Mouse (Mus musculus) limb, embryonic 12.5 days (tissue): Measurements from ENCODE around the gene Dpf1. TPM values are rescaled to one million over a fixed set of nuclear protein-coding genes. Genes with fewer than 3 reads are reported as not detected.

Source experiments
- ATAC-seq: fragments of 200-750 bp; cut with Nextera tagmentation; 2 replicates; pipeline ENCODE4 v1.8.0; 2017; ENCODE audit warnings: low read depth, moderate TSS enrichment; ENCODE audit not compliant: insufficient number of reproducible peaks, insufficient read depth, low FRiP score, low TSS enrichment
- H3K27ac ChIP-seq: fragments of 300-500 bp; sonication (generic); 2 replicates; pipeline ENCODE4 v1.5.1; 2016; ENCODE audit warnings: mild to moderate bottlenecking, moderate library complexity
- H3K27me3 ChIP-seq: fragments of 300-500 bp; sonication (generic); 2 replicates; pipeline ENCODE4 v1.6.1; 2016; ENCODE audit warnings: mild to moderate bottlenecking, moderate library complexity
- H3K36me3 ChIP-seq: fragments of 300-500 bp; sonication (generic); 2 replicates; pipeline ENCODE4 v1.6.1; 2016; ENCODE audit warnings: mild to moderate bottlenecking, moderate library complexity
- H3K4me1 ChIP-seq: fragments of 300-500 bp; sonication (generic); replicated peaks from 2 replicates; pipeline ENCODE4 v1.6.1; 2016
- H3K4me2 ChIP-seq: fragments of 300-500 bp; sonication (generic); 2 replicates; pipeline ENCODE4 v1.6.1; 2016; ENCODE audit warnings: mild to moderate bottlenecking, moderate library complexity
- H3K4me3 ChIP-seq: fragments of 300-500 bp; sonication (generic); replicated peaks from 2 replicates; pipeline ENCODE4 v1.5.1; 2016; ENCODE audit warnings: mild to moderate bottlenecking
- H3K9ac ChIP-seq: fragments of 300-500 bp; sonication (generic); replicated peaks from 2 replicates; pipeline ENCODE4 v1.6.1; 2016; ENCODE audit warnings: mild to moderate bottlenecking, moderate library complexity
- H3K9me3 ChIP-seq: fragments of 300-500 bp; sonication (generic); 2 replicates; pipeline ENCODE4 v1.6.1; 2016; ENCODE audit warnings: mild to moderate bottlenecking, moderate library complexity
- WGBS: fragments of 180-500 bp; shearing (Covaris S2); methylation state at CpG from one replicate; pipeline ENCODE4 v1.1.7; 2016; 5-methylcytosine and 5-hydroxymethylcytosine counted together
- polyA plus RNA-seq: library from polyadenylated mRNA; unstranded; fragments of >200 nt; fragmentation: Nextera tagmentation; extraction: Ambion mirVana; gene quantifications from 2 replicates; pipeline ENCODE4 v1.2.1, GENCODE M21; 2016

Gene Dpf1
- polyA plus RNA-seq, 1 experiment from 2014 or later, result 23.7 TPM

DNA sequence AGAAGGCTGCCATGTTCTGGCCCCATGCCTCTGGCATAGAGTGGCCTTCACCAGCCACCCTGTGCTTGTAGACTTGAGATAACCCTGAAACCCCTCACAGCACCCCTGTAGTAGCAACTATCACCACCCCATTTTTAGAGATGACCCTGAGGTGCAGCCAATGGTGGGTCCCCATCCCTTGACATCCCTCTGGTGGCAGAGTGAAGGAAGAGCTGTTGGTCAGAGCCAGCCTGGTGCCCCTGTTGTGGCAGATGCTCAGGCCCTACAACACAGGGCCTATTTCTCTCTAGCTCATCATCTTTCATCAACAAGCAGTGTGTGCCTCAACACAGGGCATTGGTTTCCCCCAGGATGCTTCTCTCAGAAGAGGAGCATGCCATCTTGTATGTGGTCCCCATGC lies 31.5 kb downstream of the Dpf1 start:
- Histone ChIP-seq H3K9me3 (no peaks in the 10 kb centered on the region), H3K27me3 (no peaks in the 10 kb centered on the region), H3K36me3 (peaks cover 65% of the 10 kb centered on the region), H3K27ac (no peak overlapping the region), H3K4me3 (no peak overlapping the region), H3K4me2 (no peak overlapping the region), H3K4me1 (no peaks in the 10 kb centered on the region), H3K9ac (no peak overlapping the region)
- no peak for ATAC-seq

DNA sequence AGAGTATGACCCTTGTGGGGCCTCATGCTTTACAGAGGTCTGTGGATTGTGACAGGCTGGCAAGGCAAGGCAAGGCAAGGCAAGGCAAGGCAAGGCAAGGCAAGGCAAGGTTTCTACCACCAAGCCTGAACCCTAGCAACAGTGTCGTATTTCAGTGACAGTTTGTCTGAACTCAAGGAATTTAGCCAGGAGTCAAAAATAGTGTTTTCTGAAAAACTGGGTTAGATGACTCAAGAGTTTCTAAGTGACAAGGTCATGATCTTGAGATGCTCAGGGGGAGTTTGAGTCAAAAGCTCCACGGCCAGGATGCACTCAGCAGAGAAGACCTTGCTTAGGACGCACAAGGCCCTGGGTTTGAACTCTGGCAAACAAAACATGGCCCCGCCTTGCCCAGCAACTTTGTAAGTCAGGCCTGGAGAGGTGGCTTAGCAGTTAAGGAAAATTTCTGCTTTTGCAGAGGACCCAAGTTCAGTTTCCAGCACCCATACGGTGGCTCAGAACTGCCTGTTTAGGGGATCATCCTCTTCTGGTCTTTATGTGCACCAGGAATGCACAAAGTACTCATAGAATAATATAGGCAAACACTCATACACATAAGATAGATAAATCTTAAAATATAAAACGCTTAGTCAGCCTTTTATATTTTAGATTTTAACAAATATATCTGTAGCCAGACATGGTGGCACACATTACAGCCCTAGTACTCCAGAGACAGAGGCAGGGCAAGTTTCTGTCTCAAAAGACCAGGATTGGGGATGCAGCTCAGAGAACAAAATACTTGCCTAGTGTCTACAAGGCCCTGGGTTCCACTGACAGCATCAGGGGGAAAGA lies 32.3 kb downstream of the Dpf1 start:
- no peak overlapping the region for H3K27ac ChIP-seq
- ATAC-seq, result no peak
- H3K4me3 ChIP-seq, result no peak overlapping the region
- no peak overlapping the region for H3K9ac ChIP-seq
- WGBS, result 80% methylated on average over 6 of the region's 6 CpGs
- H3K27me3 ChIP-seq, result no peaks in the 10 kb centered on the region
- no peak overlapping the region for H3K4me2 ChIP-seq
- no peaks in the 10 kb centered on the region for H3K4me1 ChIP-seq
- peaks cover 62% of the 10 kb centered on the region for H3K36me3 ChIP-seq
- no peaks in the 10 kb centered on the region for H3K9me3 ChIP-seq

DNA sequence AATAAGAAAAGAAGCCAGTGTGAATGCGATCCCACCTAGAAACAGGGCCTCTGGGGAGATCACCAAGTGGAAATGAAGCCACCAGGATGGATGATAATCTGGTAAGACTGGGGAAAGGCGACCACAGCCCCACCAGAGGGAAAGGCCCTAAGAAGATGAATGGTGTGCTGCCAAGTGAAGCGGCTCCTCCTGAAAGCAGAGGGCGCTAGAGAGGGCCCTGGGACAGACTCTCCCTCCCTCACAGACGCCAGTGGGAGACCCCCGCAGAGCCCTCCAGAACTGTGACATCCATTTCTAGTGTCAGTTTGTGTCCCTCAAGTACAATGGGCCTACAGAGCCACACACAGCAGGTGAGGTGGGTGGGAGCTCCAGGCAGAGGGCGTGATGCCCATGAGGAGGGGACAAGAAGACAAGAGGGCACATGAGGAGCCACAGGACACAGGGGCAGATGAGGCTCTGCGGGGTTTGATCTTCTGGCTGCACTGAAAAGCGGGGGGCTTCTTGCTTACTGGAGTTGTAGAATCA lies 33.1 kb downstream of the Dpf1 start:
- Histone ChIP-seq H3K4me2 (no peak overlapping the region), H3K9ac (no peak overlapping the region), H3K9me3 (no peaks in the 10 kb centered on the region), H3K4me3 (no peak overlapping the region), H3K27me3 (no peaks in the 10 kb centered on the region), H3K27ac (no peak overlapping the region), H3K36me3 (peaks cover 62% of the 10 kb centered on the region), H3K4me1 (0 out of 2 replicates have a peak, but pooled peaks cover 3% of the 10 kb centered on the region)
- 80% methylated on average over 9 of the region's 9 CpGs for WGBS
- ATAC-seq, result no peak

- Histone ChIP-seq H3K4me1 (peaks cover 11% of the 10 kb centered on the region; the same call in 1 of the 2 replicates), H3K9me3 (no peaks in the 10 kb centered on the region), H3K4me3 (no peak overlapping the region), H3K27me3 (no peaks in the 10 kb centered on the region), H3K4me2 (no peak overlapping the region), H3K9ac (no peak overlapping the region), H3K27ac (no peak overlapping the region), H3K36me3 (peaks cover 54% of the 10 kb centered on the region)
- ATAC-seq, result no peak
- 87% methylated on average over 2 of the region's 2 CpGs for WGBS
These were observed 34.0 kb downstream of the Dpf1 start for GRCm38 (mm10) chr7:29337766-29338165.

DNA sequence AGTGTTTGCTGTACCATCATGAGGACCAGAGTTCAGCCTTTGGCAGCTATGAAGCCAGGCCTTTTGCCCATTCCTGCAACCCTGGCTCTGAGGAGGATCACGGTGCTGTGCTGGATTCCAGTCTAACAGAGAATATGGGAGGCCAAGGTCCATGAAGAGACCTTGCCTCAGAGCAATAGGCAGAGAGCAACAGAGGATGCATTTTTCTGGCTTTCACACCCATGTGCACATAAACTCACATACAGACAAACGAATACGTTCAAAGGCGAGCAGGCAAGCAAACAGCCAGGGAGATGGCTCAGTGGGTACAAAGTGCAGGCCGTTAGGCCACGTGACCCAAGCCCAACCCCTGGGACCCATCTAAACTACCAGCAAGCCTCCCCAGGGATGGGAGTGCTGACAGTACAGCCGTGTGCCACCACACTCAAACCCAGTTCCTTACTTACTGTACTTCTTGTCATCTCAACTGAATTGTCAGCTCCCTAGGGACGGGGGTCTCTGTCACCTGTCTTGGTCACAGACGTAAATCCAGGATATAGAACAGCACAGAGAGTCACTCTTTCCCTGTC lies 34.7 kb downstream of the Dpf1 start:
- no peaks in the 10 kb centered on the region for H3K9me3 ChIP-seq
- no peaks in the 10 kb centered on the region for H3K27me3 ChIP-seq
- ATAC-seq, result no peak
- peaks cover 47% of the 10 kb centered on the region for H3K36me3 ChIP-seq
- 84% methylated on average over 9 of the region's 9 CpGs for WGBS
- H3K4me2 ChIP-seq, result no peak overlapping the region
- H3K9ac ChIP-seq, result no peak overlapping the region
- H3K4me1 ChIP-seq, result peaks cover 11% of the 10 kb centered on the region; the same call in 1 of the 2 replicates
- no peak overlapping the region for H3K4me3 ChIP-seq
- H3K27ac ChIP-seq, result no peak overlapping the region

GRCm38 (mm10) chr7:29338984-29339679 lies 35.4 kb downstream of the Dpf1 start:
- WGBS, result 79% methylated on average over 14 of the region's 14 CpGs
- Histone ChIP-seq H3K9ac (no peak overlapping the region), H3K27me3 (no peaks in the 10 kb centered on the region), H3K4me3 (no peak overlapping the region), H3K9me3 (no peaks in the 10 kb centered on the region), H3K27ac (no peak overlapping the region), H3K4me1 (peaks cover 11% of the 10 kb centered on the region; the same call in 1 of the 2 replicates), H3K36me3 (peaks cover 47% of the 10 kb centered on the region), H3K4me2 (no peak overlapping the region)
- no peak for ATAC-seq

- Histone ChIP-seq H3K36me3 (peaks cover 49% of the 10 kb centered on the region), H3K27me3 (no peaks in the 10 kb centered on the region), H3K4me2 (no peak overlapping the region), H3K9ac (no peak overlapping the region), H3K27ac (no peak overlapping the region), H3K4me3 (no peak overlapping the region), H3K4me1 (peaks cover 11% of the 10 kb centered on the region; the same call in 1 of the 2 replicates), H3K9me3 (no peaks in the 10 kb centered on the region)
- no peak for ATAC-seq
- 86% methylated on average over 9 of the region's 9 CpGs for WGBS
These were observed 36.5 kb downstream of the Dpf1 start for GRCm38 (mm10) chr7:29340247-29340646.

DNA sequence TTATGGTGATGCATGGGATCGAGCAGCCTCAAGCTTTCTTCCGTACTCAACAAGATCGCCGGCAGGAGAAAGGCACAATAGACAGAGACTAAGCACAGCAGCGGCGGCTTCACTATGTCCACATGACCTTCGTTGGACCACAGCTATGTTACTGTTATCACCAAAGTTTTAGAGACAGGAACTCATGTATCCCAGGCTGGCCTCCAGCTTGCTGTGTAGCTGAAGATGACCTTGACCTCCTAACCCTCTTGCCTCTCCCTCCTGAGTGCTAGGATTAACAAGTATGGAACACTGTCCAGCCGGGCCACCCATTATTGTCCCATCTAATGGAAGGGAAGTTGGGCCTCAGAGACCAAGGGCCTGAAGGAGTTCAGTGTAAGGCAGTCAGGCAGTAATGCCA lies 37.1 kb downstream of the Dpf1 start:
- Histone ChIP-seq H3K4me1 (peaks cover 11% of the 10 kb centered on the region; the same call in 1 of the 2 replicates), H3K9ac (no peak overlapping the region), H3K27me3 (no peaks in the 10 kb centered on the region), H3K27ac (no peak overlapping the region), H3K4me2 (no peak overlapping the region), H3K9me3 (no peaks in the 10 kb centered on the region), H3K4me3 (no peak overlapping the region), H3K36me3 (peaks cover 47% of the 10 kb centered on the region)
- no peak for ATAC-seq
- WGBS, result 92% methylated on average over 8 of the region's 8 CpGs

DNA sequence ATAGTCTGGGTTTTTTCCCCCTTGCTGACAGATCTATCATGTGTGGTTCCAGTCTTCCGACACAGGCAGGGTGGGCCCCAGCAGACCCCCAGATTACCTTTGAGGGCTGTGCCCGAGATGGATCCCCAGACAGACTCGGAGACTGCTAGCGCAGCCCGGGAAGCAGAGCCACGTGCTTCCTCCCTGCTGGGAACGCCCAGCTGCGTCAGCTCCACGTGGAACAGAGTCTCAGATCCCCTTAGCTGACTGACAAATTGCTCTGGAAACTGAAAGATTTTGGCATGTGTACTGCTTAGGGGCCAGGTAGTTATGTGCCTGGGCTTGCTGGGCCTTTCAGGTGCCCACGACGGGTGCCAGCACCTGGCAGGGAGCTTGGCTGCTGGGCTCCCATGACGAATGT lies 38.0 kb downstream of the Dpf1 start:
- Histone ChIP-seq H3K9ac (no peak overlapping the region), H3K36me3 (peaks cover 47% of the 10 kb centered on the region), H3K4me3 (no peak overlapping the region), H3K4me2 (no peak overlapping the region), H3K27ac (peak overlapping the region; percentile 50; the same call in 1 of the 2 replicates), H3K27me3 (no peaks in the 10 kb centered on the region), H3K9me3 (no peaks in the 10 kb centered on the region), H3K4me1 (peaks cover 11% of the 10 kb centered on the region; the same call in 1 of the 2 replicates)
- WGBS, result 70% methylated on average over 12 of the region's 12 CpGs
- no peak for ATAC-seq

- no peaks in the 10 kb centered on the region for H3K9me3 ChIP-seq
- no peak overlapping the region for H3K4me3 ChIP-seq
- H3K4me2 ChIP-seq, result no peak overlapping the region
- no peak overlapping the region for H3K9ac ChIP-seq
- H3K4me1 ChIP-seq, result peaks cover 11% of the 10 kb centered on the region; the same call in 1 of the 2 replicates
- WGBS, result 39% methylated on average over 8 of the region's 8 CpGs
- ATAC-seq, result no peak
- H3K36me3 ChIP-seq, result peaks cover 44% of the 10 kb centered on the region
- peak overlapping the region; percentile 50 for H3K27ac ChIP-seq
- H3K27me3 ChIP-seq, result no peaks in the 10 kb centered on the region
These were observed 38.8 kb downstream of the Dpf1 start for GRCm38 (mm10) chr7:29342489-29343092.

DNA sequence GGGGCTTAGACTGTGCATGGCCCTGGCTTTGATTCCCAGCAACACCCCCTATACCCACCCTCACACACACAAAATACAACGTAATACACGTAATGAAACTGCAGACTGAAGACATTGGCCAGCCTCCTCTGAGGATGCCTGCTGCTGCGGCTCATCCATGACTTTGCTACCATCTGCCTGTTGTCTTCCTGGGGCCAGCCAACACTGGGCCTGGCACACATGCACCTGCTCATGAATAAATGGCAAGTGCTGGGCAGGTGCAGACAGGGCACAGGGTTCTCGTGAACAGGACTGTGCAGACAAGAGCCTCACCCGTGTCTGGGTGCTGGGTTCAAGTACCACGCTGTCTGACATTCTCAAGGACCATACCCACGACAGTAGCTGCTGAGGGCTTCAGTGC lies 40.0 kb downstream of the Dpf1 start:
- Histone ChIP-seq H3K4me1 (peaks cover 11% of the 10 kb centered on the region; the same call in 1 of the 2 replicates), H3K9ac (no peak overlapping the region), H3K27me3 (no peaks in the 10 kb centered on the region), H3K4me3 (no peak overlapping the region), H3K4me2 (no peak overlapping the region), H3K36me3 (peaks cover 46% of the 10 kb centered on the region), H3K9me3 (no peaks in the 10 kb centered on the region), H3K27ac (no peak overlapping the region)
- 92% methylated on average over 7 of the region's 7 CpGs for WGBS
- no peak for ATAC-seq
